8 mouse cellular contexts compared by ENCODE assay signal in genomic region chr17:24558600-24559099, GRCm38 (mm10). TPM values are rescaled to one million over a fixed set of nuclear protein-coding genes. Genes with fewer than 3 reads are reported as not detected.
A peak's percentile ranks its signal among the peaks of the same experiment; 100 is the strongest.
DNase-seq lines count a peak whose midpoint lies in the region; ATAC-seq lines count a peak whose summit lies in the region.

No protein-coding gene starts in this region.

- no peak overlapping the region for H3K4me3 ChIP-seq in heart, embryonic 14.5 days (ENCODE audit: control insufficient read depth in 1 of 2, insufficient read depth in 1 of 2, low read depth in 1 of 2, low read length in 2 of 2)
- no peak overlapping the region for H3K4me3 ChIP-seq in midbrain, embryonic 16.5 days (ENCODE audit: low read depth, low read length)

- no peaks in the 10 kb centered on the region for H3K9me3 ChIP-seq in heart, embryonic 14.5 days (ENCODE audit: control insufficient read depth, low read length)
- no peaks in the 10 kb centered on the region for H3K9me3 ChIP-seq in midbrain, embryonic 16.5 days (replicated peaks; ENCODE audit: control insufficient read depth, low read length, poor library complexity, severe bottlenecking)

- peak overlapping the region; percentile 33 for H3K4me2 ChIP-seq in heart, embryonic 14.5 days (ENCODE audit: low read length)
- H3K4me2 ChIP-seq in midbrain, embryonic 16.5 days (ENCODE audit: low read length) = no peak overlapping the region

- peaks cover 21 to 28% of the 10 kb centered on the region in 2 experiments for H3K4me1 ChIP-seq in heart, embryonic 14.5 days (ENCODE audit: control insufficient read depth in 2 of 2, insufficient read depth in 2 of 2, low read length in 2 of 2)
- peaks cover 16% of the 10 kb centered on the region for H3K4me1 ChIP-seq in midbrain, embryonic 16.5 days (ENCODE audit: control insufficient read depth, insufficient read depth, low read length)

- H3K36me3 ChIP-seq in heart, embryonic 14.5 days (ENCODE audit: control insufficient read depth, insufficient read depth, low read length) = no peaks in the 10 kb centered on the region
- peaks cover 2% of the 10 kb centered on the region; the same call in 1 of the 2 replicates for H3K36me3 ChIP-seq in midbrain, embryonic 16.5 days (ENCODE audit: control insufficient read depth, insufficient read depth, low read length)

- peak overlapping the region; percentile 52 to 72 for H3K27ac ChIP-seq in heart, embryonic 14.5 days (replicated peaks in 1 of 2; ENCODE audit: control insufficient read depth in 1 of 2, insufficient read depth in 1 of 2, low read depth in 2 of 2, low read length in 2 of 2)
- H3K27ac ChIP-seq in midbrain, embryonic 16.5 days (ENCODE audit: low read length) = peak overlapping the region; percentile 78

- H3K27me3 ChIP-seq in heart, embryonic 14.5 days (ENCODE audit: control insufficient read depth, insufficient read depth, low read length) = no peaks in the 10 kb centered on the region
- no peaks in the 10 kb centered on the region for H3K27me3 ChIP-seq in midbrain, embryonic 16.5 days (ENCODE audit: control insufficient read depth, insufficient read depth, low read depth, low read length)

- peak; percentile 51 for DNase-seq in 3T3-L1 (ENCODE audit: low read depth, low spot score)
- DNase-seq in embryo, embryonic 10 days (ENCODE audit: low spot score) = peak; percentile 24
- peak; percentile 48 to 59 for DNase-seq in kidney, postnatal 4 days
- DNase-seq in left cerebral cortex, adult 8-10 months (ENCODE audit: low spot score in 2 of 2) = no peak
- no peak for DNase-seq in right cerebral cortex, postnatal 25 days

- ATAC-seq in heart, embryonic 14.5 days (ENCODE audit: insufficient number of reproducible peaks, insufficient read depth, low FRiP score, low read depth) = 0 out of 2 replicates have a peak, but pooled peaks have one; percentile 30
- 0 out of 2 replicates have a peak, but pooled peaks have one; percentile 32 for ATAC-seq in midbrain, embryonic 16.5 days
- ATAC-seq in activated CD4-positive, CD25-positive, alpha-beta regulatory T cell, adult 4 months = no peak

- 65% methylated on average over 4 of the region's 4 CpGs for WGBS in heart, embryonic 14.5 days
- WGBS in midbrain, embryonic 16.5 days = 10% methylated on average over 4 of the region's 4 CpGs

- no peak overlapping the region for H3K9ac ChIP-seq in heart, embryonic 14.5 days (ENCODE audit: low read length)
- H3K9ac ChIP-seq in midbrain, embryonic 16.5 days (ENCODE audit: low read depth, low read length) = no peak overlapping the region

RNA-seq across cellular contexts. Expression of gene Pkd1, which starts 9.0 kb away (rescaled TPM):
- polyA plus RNA-seq in heart, embryonic 14.5 days (2014; fragmentation: Nextera tagmentation; extraction: Ambion mirVana) = 16.8 and 18.0 TPM in 2 replicates
- 20.1 and 22.4 TPM in 2 replicates for polyA plus RNA-seq in midbrain, embryonic 16.5 days (2015; fragmentation: Nextera tagmentation; extraction: Ambion mirVana)
- 10 to 100 TPM; 11.5 to 15.4 TPM for polyA plus RNA-seq in activated CD4-positive, CD25-positive, alpha-beta regulatory T cell, adult 4 months (2017; shearing (Covaris generic))
- total RNA-seq in left cerebral cortex, adult 8-10 months (2022) = 10 to 100 TPM; 67.7 to 81.1 (median 77.3) TPM

RNA-seq across cellular contexts. Expression of gene Rab26, which starts 24.6 kb away (rescaled TPM):
- 1.7 and 1.9 TPM in 2 replicates for polyA plus RNA-seq in heart, embryonic 14.5 days (2014; fragmentation: Nextera tagmentation; extraction: Ambion mirVana)
- polyA plus RNA-seq in midbrain, embryonic 16.5 days (2015; fragmentation: Nextera tagmentation; extraction: Ambion mirVana) = 9.1 and 14.7 TPM in 2 replicates
- polyA plus RNA-seq in activated CD4-positive, CD25-positive, alpha-beta regulatory T cell, adult 4 months (2017; shearing (Covaris generic)) = 1 to 10 TPM; 2.8 to 3.3 TPM
- 10 to 100 TPM; 41.3 to 54.4 (median 48.4) TPM for total RNA-seq in left cerebral cortex, adult 8-10 months (2022)

RNA-seq across cellular contexts. Expression of gene Traf7, which starts 30.9 kb away (rescaled TPM):
- polyA plus RNA-seq in heart, embryonic 14.5 days (2014; fragmentation: Nextera tagmentation; extraction: Ambion mirVana) = 68.8 and 74.4 TPM in 2 replicates
- polyA plus RNA-seq in midbrain, embryonic 16.5 days (2015; fragmentation: Nextera tagmentation; extraction: Ambion mirVana) = 103 and 104 TPM in 2 replicates
- polyA plus RNA-seq in activated CD4-positive, CD25-positive, alpha-beta regulatory T cell, adult 4 months (2017; shearing (Covaris generic)) = 10 to 100 TPM; 35.0 to 58.7 TPM
- 10 to 100 TPM; 78.0 to 85.3 (median 83.4) TPM for total RNA-seq in left cerebral cortex, adult 8-10 months (2022)

Comparison
In these comparisons a context has a peak if more than half of its experiments do, and no peak if none do; other contexts are left out.
1. DNase-seq: peak in 3T3-L1 (single experiment), embryo, embryonic 10 days (single experiment) and kidney, postnatal 4 days (2 of 2); none in left cerebral cortex, adult 8-10 months (0 of 2) and right cerebral cortex, postnatal 25 days (single experiment).